Mouse (Mus musculus): ENCODE measurements around the gene Baz2a.
"Not testable (repeated sequence)": the region's sequence is repeated elsewhere in the genome, so short reads cannot be mapped to it uniquely, and the experiment has no call there.

Baz2a gene

DNA sequence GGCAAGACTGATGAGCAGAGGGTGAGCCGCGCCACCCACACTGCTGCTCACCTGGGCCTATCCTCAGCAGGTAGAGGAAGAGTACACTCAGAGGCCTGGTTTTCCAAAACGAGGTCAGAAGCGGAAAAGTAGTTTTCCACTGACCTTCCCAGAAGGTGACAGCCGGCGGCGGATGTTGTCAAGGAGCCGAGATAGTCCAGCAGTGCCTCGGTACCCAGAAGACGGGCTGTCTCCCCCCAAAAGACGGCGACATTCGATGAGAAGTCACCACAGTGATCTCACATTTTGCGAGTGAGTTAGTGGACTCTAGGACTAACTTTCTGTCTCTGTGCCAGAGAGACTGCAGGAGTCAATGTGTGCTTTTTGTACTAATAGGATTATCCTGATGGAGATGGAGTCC is 34.6 kb downstream of the Baz2a start:
- no peak for DNase-seq

DNA sequence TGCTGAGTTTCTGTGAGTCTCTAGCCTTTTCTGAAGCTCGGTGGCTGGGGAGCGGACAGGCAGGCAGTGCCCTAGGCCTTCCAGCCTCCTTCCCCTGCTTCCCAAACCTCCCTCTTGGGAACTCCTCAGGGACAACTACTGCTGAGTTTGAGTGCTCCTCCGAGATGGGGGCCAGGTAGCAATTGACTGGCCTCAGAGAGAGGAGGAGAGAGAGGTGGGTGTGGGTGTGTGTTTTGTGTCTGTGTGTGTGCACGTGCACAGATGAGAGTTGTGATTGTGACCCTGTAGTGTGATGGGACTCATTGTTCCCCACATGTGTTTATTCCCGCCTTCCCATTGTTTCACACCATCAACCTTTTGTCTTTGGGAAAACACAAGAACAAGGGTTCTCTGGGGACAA is 36.1 kb downstream of the Baz2a start:
- no peak for DNase-seq

DNA sequence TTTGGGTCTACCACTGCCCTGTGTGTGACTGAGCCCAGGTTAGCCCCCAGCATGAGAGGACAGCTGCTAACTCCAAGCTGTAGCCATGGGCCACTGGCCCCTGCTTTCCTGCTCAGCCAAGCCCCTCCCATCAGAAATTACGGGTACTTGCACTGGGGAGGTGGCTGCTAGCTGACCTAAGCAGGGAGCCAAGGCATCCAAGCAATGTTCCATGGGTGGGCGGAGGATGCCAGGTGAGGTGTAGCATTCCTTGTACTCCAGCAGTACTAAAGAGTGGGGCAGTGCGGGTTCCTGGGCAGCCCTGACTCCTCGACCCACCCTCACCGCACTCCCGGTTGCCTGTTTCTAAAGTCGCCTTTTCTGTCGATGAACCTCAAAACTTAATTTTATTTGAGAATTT is 36.8 kb downstream of the Baz2a start:
- no peak for DNase-seq

DNA sequence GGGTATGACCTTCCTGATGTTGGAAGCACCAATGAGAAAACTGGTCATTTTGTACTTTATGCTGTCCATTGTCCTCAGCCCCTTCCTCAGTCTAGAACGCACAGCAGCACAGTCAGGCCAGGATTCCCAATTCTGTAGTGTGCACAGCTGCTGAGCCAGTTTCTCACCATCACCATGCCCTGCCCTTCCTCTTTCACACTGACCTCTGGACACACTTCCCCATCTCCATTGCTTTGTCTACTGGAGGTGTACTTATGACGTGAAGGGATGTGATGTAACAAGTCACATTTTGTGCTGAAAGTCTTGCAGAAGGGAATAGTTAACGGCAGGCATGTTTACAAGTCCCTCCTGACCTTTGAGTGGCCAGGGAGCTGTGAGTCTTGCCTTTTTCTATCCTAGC is 39.9 kb downstream of the Baz2a start:
- no peak for DNase-seq

DNA sequence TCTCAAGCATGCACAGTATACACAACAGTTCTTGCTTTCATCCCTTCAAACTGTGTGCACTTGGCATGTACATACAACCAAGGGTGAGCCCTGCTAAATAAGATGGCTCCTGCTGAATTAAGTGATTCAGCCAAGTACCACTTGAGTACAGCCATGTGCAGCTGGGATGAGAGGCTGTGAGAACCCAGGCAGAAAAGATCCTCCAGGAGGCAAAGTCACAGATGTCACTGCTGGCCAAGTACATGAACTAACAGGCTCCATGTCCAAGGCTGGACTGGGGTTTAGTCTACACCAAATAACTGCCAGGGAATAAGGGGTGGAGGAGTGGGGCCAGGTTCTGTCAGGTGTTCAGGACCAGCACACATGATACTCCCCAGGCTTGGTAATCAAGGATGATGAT is 40.4 kb downstream of the Baz2a start:
- DNase-seq, result no peak

DNA sequence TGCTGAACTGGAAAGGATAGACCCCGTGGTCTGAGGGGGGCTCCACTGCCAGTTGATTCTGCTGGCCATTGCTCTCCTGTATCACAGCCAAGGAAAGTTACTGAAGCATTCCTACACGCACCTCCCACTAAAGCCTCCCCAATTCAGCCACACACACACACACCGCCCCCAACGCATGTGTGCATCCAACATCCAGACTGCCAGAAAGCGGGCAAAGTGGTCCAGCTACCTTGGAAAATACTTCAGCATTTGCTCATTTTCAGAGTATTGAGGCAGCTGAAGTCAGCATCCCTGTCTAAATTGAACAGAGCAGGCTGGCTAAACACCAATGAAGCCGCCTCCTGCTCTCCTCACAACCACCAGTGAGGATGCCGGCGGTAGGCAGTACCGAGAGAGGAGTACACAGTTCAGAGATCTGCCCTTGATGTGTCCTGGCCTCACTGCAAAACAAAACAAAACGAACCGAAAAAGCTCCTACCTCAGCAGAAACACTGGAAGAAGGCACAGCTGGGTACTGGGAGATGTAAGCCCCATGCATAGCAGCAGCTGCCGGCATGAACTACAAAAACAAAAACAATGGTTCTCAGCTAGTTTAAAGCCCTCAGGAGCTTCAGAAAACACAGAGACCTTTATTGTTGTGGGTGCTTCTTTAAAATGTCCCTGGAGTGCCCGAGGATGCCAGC is 42.4 kb downstream of the Baz2a start:
- no peak for DNase-seq

DNA sequence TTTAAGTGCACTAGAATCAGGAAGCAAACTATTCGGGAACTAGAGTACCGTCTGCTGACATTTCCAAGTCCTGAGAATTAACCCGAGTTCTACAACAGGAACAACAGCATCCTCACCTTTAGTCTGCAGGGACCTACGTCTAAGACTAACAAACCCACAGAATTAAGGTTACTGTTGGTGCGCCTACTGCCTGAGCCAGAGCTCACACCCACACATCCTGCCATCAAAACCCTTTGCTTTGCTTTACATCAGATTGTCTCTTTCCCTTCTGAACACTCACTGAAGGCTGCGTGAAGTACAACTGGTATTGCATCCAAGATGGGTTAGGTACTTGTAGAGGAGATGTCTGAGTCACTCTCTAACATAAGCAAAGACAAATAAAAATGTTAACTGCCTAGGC is 44.0 kb downstream of the Baz2a start:
- no peak for DNase-seq

DNA sequence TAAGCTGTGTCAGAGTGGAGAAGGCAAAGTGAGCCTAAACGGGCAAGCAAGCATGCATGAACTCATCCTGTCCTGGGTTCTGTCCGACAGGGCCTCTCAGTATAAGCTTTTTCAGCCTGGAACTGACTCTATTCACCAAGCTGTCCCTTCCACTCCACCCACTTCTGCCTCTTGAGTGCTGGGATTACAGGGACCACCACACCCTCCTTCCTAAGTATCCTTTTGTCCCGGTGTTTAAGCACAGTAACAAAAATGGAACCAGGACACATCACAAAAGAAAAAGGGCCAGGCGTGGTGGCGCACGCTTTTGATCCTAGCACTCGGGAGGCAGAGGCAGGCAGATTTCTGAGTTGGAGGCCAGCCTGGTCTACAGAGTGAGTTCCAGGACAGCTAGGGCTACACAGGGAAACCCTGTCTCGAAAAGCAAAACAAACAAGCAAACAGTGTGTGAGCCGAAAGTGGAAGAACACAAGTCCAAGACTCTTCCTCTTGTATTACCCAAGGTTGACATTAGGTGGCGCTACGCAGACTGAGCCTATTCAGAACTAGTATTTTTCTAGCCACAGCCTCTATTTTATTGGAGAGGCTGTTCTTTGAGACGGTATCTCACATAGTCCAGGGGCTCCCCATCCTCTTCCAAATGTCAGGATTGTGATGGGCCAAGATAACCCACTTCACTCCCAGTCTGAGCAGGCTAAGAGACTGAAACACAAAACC is 49.0 kb downstream of the Baz2a start:
- DNase-seq, result peak; percentile 56

DNA sequence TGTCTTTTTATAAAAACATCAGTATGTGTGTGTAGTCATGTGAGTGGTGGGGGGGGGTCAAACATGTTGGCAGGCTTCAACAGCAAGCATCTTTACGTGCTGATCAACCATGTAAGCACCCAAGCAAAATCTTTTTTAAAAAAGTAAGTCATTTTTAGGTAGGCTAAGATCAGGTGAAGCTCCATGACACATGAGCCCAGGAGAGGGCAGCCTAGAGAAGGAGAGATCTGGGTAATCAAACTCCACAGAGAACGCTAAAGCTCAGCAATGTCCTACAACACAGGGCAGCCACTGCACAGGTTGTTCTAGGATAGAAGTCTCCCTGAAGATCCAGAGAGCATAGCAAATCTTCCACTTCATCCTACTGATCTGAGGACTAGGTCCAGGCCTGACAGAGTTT is 50.8 kb downstream of the Baz2a start:
- DNase-seq, result peak; percentile 39

DNA sequence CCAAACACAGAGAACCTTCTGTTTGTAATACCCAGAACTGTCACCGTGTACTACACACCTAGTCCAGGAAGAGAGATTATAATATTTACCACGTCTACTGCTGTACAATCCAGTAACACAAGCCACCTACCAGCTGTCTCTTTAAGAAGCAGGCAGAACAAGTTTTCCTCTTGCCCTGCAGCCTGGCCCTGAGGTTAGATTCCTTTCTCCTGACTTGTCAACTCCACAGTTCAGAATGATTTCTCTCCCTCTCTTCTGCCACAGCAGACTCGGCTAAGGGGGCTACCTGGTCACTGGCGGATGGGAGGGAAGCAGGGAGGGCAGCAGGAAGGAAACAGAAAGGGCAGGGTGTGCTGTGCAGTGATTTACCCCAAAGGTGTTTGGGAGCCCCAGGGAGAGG is 52.3 kb downstream of the Baz2a start:
- DNase-seq, result no peak

DNA sequence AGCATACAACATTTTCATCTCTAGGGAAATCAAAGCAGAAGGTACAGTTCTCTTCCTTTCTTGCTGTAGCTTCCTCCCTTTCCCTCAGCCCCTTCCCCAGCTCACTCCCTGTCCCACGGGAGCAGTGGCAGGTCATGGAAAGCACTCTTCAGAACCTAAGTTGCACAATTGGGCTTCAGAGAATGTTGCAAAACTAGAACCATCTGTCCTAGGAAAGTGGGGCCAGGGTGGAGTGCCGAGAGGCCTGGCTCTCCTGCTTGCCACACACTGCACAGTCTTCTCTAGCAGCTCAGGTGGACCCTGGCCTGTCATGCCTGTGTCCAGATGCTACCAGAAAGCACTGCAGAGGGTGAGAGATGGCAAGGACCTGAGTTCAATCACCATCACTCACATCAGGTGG is 53.6 kb downstream of the Baz2a start:
- DNase-seq, result no peak

DNA sequence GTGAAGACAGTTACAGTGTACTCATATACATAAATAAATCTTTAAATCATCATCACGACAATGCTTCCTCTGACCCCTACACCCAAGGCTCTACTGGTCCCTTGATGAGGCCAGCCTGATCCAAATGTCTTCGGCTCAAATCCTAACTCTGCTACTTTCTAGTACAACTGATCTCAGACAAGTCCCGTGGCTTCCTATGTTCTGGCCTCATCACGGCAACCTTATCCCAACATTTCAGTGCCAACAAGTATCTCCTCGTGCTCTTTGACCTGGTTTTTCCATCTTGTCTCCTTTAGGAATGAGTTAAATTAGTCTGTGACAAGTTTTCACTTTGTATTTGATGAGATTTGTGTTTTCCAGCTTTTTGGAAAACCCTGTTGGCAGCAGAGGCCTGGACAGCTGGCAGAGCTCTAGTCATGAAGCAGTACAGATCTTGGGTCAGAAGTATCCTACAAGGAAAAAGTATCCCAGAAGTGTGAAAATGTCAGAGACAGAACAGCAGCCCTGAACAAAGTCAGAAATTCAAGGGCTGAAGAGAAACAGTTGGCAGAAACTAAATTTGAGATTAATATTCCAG is 57.5 kb downstream of the Baz2a start:
- no peak for DNase-seq

DNA sequence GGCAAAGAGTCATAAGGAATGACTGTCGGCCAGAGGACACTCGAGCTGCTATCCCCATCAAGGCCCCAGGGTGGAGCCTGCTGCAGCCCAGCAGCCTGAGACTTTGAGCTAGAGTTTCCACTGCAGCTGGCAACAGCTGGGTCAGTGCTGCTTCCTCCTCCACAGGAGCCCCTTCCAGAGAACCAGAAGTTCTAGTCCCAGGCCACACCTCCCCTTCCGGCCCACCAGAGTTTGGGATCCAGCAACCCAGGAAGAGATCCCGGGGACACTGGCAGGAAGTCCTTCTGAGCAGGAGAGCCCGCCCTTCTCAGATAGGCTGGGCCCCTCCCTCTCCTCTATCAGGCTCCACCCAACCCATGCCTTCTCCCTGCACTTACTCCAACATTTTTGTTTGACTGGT is 58.2 kb downstream of the Baz2a start:
- DNase-seq, result peak; percentile 92

DNA sequence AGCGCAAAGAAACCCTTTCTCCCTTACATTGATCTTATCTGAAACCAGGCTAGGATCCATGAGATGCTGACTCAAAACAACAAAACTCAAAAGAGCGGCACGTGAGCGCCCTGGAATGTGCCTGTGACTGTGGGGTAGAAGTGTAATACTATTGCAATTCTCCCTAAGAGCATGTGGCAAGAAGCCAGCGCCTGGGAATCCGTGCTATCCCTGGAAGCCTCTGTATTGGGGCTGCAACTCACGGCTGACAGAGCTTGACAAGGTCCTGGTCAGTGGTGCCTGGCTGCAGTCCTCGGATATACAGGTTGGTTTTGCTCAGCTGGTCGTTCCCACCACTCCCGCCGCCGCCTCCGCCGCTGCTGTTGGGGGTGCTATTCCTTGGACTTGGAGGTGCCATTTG is 59.6 kb downstream of the Baz2a start:
- DNase-seq, result peak; percentile 84

DNA sequence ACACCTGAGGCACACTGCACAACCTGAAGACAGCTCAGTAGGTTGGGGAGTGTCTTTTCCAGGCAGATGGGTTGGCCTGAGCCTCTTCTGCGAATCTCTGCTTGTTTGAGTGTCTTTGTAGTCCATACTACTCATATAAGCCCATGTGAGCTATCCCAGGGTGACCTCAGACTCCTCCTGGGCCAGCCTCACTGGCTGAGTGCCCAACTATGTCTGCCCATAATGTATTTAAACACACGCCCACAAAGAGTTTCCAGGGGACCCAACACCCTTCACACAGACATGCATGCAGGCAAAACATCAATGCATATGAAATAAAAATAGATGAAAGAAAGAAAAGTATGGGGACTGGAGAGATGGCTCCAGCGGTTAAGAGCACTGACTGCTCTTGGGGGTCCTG is 62.6 kb downstream of the Baz2a start:
- DNase-seq, result no peak

DNA sequence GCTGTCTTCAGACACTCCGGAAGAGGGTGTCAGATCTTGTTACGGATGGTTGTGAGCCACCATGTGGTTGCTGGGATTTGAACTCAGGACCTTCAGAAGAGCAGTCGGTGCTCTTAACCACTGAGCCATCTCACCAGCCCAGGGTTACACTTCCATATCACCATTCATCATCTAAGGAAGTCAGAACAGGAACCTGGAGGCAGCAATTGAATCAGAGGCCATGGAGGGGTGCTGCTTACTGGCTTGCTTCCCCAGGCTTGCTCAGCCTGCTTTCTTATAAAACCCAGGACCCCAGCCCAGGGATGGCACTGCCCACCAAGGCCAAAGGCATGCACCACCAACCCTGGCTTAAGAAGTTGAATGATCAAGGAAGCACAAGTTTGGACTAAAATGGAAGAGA is 74.3 kb downstream of the Baz2a start:
- DNase-seq, result not testable (repeated sequence)

DNA sequence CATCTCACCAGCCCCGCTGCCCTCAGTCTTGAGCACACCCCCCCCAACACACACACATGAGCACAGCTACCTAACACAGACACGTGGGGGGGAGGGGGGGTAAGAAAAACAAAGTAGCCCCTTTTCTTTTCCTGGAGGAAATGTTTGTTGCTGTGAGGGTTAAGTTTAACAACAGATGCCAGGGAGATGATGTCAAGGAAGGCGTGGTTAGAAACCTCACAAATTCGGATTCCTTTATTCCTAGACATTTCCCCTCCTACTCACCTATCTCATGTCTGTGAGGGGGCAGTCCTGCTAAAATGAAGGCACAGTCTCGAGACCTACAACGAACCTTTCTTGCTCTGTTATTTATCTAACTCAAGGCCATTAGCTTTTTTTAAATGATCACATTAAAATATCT is 75.7 kb downstream of the Baz2a start:
- no peak for DNase-seq

DNA sequence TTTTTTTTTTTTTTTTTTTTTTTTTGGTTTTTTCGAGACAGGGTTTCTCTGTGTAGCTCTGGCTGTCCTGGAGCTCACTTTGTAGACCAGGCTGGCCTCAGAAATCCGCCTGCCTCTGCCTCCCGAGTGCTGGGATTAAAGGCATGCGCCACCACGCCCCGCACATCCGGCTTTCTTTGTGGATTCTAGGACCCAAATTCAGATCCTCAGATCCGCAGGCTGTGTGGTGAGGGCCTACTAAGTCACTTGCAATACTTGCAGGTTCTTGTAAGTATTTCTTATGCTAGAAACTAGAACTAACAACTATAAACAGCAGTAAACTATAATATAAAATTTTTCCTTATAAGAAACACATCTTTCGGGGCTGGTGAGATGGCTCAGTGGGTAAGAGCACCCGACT is 80.0 kb downstream of the Baz2a start:
- not testable (repeated sequence) for DNase-seq

DNA sequence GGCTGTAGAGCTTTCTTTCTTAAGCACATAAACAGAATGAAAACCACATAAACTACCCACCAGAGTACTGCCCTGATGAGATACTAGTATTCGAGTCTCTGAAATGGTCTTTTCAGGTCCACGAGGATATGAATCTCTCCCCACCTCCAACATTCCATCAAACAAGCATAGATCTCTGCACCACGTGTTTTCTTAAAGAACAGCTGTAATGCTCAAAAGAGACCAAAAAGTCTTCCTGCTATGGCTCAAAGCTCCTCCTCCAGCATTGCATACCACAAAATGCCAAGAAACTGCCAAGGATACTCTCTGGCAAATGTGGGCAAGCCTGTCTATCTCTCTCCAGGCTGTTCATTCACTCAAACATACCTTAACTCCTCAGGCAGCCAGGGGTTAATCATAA is 83.9 kb downstream of the Baz2a start:
- no peak for DNase-seq

DNA sequence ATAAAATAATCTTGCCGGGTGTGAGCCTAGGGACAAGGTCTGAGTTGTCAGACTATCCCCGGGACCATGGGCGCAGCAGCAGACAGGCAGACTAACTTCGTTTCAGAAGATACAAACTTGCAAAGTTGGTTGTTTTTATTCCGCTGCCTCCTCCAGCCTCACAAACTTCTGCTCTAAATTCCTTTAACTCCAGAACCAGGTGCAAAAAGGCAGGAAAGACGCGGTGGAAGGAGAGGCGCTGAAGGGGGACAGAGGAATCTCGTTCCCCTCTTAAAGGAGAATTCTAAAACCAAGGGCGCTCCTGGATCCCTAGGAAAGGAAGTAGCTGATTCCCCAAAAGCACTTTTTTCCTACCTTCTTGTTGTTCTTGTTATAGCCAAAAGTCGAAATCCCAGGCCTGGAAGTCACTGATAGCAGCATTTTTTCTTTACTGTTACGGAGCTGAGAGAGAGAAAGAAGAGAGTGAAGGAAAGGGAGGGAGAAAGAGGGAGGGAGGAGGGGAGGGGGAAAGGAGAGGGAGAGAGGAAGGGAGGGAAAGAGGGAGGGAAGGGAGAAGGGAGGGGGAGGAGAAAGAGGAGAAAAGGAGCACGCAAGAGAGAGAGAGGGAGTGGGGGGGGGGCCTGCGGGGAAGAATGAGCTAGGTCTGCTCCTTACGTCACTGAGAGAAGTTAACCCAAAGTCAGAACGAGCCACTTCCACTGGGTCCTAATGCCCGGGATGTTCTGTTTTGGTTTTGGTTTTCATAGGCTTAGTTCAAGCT is 84.8 kb downstream of the Baz2a start:
- peak; percentile 82 for DNase-seq

DNA sequence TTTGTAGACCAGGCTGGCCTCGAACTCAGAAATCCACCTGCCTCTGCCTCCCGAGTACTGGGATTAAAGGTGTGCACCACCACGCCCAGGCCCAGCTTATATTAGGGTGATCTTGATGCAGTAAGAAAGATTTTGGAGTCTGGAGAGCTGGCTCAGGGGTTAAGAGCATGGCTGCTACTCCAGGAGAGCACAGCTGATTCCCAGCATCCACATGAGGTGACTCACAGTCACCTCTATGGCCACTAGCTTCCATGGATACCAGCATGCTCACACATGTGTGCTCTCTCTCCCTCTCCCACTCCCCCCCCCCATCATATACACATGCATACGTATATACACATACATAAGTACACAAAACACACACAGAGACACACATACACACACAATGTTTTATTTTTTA is 85.9 kb downstream of the Baz2a start:
- no peak for DNase-seq

Data from kidney, postnatal 14 days (tissue).